Mouse (Mus musculus): Measurements from ENCODE around the gene Prpf8.

Gene Prpf8

DNA sequence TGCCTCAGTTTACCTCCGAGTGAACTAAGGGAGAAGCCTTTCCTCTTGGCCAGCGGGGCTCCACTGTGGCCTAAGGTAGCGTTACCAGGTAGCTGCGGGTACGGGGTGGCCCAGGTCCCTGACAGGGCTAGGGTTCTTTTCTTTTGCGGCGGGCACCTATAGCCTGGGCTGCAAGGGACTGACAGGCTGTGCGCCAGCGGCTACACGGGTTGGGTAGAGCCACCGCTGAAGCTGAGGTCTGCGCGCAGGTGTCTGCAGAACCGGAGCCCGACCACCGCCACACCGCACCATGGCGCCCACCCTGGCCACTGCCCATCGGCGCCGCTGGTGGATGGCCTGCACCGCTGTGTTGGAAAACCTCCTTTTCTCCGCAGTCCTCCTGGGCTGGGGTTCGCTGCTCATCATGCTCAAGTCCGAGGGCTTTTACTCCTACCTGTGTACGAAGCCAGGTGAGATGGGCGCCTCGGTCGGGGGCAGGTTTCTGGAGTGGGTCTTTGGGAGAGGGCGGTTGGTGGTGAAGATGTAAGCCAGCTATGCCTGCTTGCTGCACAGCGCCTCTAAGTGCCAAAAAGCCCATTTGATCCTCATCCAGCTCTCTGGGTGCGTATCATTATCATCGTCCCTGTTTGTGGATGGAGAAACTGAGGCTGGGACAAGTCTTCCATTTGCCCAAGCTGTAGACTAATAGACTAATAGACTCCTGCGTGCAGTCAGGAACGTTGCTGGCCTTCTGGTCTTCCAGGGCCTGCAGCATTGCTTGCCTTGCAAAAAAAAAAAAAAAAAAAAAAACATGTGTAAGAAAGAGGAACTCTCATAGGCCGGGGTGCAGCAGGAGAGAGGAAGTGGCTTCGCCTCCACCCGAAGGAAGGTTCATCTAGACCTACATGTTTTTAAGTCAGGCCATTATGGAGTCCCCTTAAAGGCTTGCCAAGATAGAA lies 46.0 kb downstream of the Prpf8 start:
- DNase-seq (ENCODE audit: low read depth, low spot score), result peak; percentile 61

GRCm38 (mm10) chr11:75533314-75534015 lies 46.8 kb downstream of the Prpf8 start:
- no peak for DNase-seq (ENCODE audit: low read depth, low spot score)

GRCm38 (mm10) chr11:75534286-75535033 lies 47.8 kb downstream of the Prpf8 start:
- no peak for DNase-seq (ENCODE audit: low read depth, low spot score)

DNA sequence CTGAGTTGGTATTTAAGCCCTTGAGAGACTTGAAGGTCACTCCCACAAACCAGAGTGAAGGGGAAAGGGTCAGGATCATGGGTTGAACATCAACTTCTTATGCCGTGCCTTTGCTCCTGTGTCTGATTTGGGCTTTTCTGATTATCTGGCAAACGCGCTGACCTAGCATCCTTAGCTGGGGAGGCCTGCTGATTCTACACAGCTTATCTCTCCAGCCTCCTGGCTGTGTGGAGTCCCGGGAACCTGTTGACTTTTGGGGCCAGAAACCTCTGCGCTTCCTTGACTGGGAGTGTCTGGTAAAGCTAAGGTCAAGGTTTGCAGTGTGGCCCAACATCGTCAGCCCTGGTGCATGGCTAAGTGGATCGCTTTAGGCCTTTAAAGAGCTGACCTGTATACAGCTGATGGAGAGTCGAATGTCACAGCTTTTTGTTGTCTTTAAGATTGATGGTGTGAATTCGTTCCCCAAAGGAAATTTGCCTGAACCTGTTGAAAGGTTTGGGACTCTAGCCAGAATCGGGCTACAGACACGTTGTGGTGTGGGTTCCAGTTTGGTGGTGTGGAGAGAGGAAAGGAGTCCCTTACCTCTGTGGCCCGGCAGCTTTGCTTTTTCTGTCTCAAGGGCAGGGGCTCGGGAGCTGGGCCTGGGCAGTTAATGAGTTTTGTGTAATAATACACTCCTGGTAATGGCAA lies 48.6 kb downstream of the Prpf8 start:
- DNase-seq (ENCODE audit: low read depth, low spot score), result no peak

DNA sequence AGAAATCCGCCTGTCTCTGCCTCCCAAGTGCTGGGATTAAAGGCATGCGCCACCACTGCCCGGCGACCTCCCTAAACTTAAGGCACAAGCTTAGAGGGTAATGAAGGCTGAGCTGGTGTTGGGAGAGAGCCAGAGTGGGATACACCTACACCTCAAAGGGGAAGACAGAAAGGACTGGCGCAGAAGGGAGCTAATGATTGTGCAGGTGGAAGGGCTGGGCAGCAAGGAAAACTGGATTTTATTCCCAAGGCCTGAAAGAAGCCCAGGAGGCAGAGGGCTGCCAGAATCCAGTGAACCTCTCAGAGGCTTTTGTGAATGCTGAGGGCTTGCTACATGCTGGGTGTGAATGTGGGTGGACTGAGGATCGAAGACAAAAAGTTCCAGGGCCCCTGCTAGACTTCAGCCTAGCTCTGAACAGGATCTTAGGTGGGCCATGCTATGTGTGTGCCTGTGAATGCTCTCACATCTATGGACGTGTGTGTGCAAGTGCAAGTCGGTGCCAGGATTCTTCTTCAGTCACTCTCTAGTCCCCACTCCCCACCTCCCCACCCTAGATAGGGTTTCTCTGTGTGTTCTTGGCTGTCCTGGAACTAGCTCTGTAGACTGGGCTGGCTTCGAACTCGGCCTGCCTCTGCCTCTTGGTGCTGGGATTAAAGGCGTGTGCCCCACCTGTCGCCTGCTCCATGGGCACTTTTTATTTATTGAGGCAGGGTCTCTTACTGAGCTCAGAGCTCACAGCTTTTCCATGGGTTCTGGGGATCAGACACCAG lies 49.8 kb downstream of the Prpf8 start:
- DNase-seq (ENCODE audit: low read depth, low spot score), result no peak

DNA sequence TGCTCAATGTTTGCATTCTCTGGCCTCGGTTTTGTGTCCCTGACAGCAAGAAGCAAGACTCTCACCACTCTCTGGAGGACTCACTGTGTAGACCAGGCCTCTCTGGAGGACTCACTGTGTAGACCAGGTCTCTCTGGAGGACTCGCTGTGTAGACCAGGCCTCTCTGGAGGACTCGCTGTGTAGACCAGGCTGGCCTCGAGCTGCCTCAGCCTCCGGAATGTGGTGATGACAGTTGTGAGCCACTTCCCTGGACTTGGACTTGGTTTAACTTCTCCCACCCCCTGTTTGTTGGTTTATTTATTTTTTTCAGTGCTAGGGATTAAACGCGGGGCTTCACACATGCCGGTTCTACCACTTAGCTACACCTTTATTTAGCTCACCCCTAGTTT lies 50.4 kb downstream of the Prpf8 start:
- no peak for DNase-seq (ENCODE audit: low read depth, low spot score)

DNA sequence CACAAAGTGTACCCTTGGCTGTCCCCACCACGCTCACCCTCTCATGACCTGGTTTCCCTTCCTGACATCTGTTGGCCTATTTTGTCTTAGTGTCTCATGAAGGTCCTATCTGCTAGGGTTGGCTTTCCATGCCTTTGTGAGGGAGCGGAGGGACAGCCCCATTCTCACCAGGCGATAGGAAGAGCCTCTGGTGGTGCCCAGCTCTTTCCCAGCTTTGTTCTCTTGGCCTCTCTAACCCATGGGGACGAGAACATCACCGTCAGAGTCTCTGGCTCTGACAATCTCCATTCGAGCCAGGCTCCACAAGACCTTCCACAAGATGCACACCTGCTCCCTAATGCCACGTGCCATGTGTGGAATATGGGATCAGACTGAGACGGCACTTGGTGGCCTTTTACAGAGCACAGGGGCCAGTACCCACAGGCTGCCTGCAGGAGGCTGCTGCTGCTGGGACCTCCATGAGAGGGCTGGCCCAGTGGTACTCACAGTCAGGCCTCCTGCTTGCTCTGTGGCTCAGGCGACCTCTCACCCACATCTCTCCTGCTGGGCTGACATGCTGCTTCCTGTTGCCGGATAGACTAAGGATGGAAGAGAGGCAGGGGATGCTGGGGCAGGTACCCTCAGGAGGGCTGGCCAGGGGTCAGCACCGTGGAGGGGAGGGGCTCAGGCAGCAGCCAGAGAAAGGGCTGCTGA lies 51.0 kb downstream of the Prpf8 start:
- DNase-seq (ENCODE audit: low read depth, low spot score), result no peak

DNA sequence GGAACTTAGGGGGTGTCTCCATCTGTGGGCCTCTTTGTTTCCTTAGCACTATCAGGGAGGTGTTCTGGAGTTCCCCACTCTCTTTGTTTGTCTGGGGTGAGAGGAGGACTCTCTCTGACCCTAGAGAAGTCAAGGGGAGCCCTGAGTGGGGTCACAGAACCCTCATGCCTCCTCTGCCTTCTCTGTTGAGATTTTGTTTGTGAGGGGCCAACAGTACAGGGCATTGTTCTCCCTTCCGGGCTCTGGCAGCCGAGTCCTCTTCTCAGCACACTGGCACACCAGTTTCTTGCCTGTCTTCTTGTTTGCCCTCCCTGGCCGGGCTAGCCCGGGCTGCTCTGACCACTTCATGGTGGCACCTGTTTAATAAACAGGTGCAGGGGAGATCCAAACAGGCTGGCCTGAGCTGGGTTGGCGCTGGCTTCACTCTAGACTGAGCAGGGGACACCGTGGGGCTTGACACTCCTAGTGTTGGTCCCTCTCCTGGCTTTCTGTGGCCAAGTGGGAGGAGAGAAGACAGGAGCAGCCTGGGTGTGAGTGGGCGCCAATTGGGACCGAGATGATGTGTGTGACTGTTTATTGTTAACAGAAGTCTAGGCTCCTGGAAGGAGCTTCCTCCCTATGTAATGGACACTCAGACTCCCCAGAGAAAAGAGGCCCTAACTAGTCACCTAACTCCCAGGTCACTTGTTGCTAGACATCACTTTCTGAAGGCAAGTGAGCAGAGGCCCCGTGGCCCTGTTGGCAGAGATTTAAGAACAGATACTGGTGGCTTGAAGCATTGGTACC lies 51.8 kb downstream of the Prpf8 start:
- no peak for DNase-seq (ENCODE audit: low read depth, low spot score)

- DNase-seq (ENCODE audit: low read depth, low spot score), result no peak
These were observed 52.3 kb downstream of the Prpf8 start for GRCm38 (mm10) chr11:75538970-75539299.

DNA sequence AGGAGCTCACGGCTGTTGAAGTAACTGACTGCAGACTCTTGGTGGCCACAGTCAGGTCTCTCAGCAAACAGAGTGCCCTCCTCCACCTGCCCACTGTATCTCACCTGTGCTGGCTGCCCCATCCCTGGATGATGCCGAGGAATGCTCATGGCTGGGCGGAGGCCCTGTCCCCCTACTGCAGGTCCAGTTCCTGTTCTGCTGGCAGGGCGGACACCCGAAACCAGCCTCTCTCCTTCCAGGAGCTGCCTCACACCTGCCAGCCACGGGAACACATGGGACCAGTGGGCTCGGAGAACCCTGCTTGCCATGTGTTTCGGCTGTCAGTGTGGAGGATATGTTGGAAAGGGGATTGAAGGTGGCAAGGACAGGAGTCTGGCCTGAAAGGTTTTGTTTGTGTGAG lies 53.6 kb downstream of the Prpf8 start:
- no peak for DNase-seq (ENCODE audit: low read depth, low spot score)

DNA sequence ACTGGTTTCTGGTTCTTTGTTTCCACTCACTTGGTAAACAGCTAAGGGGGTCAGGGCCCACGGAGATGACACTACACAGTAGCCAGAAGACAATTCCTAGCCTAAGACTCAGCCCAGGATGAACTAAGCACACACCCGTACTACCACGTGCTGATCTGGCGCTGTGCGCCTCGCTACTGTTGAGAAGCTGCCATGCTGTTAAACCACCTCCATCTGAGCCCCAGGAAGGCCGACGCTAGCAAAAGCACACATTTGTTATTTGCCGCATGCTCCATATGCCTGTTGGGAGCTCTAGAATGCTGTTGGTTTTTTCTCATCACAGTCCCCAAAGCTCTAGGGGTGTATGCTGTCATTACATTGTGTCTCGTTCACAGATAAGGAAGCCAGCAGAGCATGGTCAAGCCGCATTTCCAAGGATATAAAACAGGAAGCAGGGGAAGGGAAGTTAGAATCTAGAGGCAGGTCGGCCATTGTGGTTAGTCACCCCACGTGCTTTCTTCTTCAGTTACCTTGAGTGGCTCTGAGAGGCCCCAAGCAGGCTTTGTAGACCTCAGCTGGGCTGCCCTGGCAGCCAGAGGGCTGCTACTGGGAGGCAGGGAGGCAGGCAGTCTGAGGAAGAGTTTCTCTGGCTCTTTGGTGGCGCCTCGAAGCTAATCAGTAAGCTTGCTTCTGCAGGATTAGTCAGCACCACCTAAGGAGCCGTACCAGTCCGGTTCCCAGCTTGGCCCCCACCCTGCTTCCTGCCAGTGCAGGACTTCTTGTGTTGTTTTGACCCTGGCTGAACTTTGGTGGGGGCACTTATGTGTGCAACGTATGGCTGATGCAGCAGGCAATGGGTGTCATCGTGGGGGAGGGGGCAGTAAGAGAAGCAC lies 54.3 kb downstream of the Prpf8 start:
- DNase-seq (ENCODE audit: low read depth, low spot score), result no peak

DNA sequence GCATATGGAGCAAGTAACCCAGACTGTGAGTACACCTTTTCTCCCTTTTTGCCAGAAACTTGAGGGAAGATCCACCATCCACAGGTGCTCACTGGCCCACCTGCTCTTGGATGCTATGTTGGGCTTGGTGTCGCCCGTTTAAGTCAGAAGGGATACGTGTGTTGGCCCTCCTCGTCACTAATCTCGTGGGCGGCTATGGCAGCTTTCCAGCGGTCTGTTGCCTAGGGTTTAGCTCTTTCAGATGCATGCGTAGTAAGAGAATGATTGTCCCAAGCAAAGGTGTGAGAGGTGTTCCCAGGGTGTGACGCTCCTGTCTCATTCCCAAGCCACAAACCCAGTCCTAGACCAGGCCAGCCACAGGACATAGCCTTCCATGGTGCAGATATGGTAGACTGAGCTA lies 58.1 kb downstream of the Prpf8 start:
- DNase-seq (ENCODE audit: low read depth, low spot score), result no peak

GRCm38 (mm10) chr11:75546057-75546456 lies 59.4 kb downstream of the Prpf8 start:
- DNase-seq (ENCODE audit: low read depth, low spot score), result no peak

DNA sequence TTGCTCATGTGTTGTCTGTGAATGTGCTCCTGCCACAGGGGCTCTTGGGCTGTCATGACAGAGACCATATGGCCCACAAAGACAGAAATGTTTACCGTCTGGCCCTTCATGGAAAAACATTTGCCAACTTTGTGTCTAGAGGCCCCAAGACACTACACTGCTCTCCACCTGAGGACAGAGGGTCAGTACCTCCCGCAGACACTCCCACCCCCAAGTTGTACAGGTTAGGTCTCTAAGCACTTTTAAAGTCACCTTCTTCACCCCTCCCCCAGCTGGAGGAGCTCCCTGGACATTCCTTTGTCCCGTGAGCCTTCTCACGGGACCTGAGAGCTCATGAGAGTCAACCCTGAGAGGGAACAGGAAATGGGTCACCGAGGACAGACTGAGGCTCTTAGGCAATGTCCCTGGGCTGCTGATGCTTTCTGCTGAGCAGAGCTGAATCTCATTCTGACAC lies 63.1 kb downstream of the Prpf8 start:
- DNase-seq (ENCODE audit: low read depth, low spot score), result no peak

- DNase-seq (ENCODE audit: low read depth, low spot score), result no peak
These were observed 63.8 kb downstream of the Prpf8 start for GRCm38 (mm10) chr11:75550200-75550946.

DNA sequence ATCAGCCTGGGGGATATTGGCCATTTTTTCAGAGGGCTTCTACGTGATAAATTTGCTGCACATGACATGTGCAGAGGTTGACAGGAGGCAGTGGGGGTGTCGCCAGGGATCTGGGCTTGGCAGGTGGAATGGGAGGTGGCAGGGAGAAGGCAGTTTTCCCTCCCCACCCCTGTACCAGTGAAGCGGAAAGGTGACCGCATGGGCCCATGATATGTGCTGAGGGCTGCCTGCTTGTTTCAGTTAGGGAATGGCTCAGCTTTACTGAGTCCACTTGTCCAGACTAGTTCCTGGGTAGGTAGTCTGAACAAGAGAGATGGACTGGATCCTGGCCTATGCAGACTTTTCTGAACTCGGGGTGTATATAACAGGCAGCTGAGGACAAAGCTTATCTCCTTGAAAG lies 64.7 kb downstream of the Prpf8 start:
- no peak for DNase-seq (ENCODE audit: low read depth, low spot score)

- no peak for DNase-seq (ENCODE audit: low read depth, low spot score)
These were observed 65.4 kb downstream of the Prpf8 start for GRCm38 (mm10) chr11:75551961-75552441.

Data from skeletal muscle tissue, adult 2 months (tissue).